Mouse (Mus musculus) MEL (cell line): Measurements from ENCODE around the gene Psenen. TPM values are rescaled to one million over a fixed set of nuclear protein-coding genes. Genes with fewer than 3 reads are reported as not detected.

Experiments used
- DNase-seq: peaks from one replicate; pipeline ENCODE4 v3.0.0; 2011; ENCODE audit warnings: low read depth, low spot score
- H3K27ac ChIP-seq: 2 replicates; pipeline ENCODE4 v1.5.1; 2012; ENCODE audit warnings: low read depth, mild to moderate bottlenecking, control low read depth, low read length, moderate library complexity; ENCODE audit not compliant: control insufficient read depth
- H3K27me3 ChIP-seq, 2 experiments: fragments of 150-350 bp in 1 of 2; sonication (generic) in 1 of 2; 2 replicates each; pipeline ENCODE4 v1.6.1; 2012; ENCODE audit warnings: low read length in 2 of 2, mild to moderate bottlenecking in 2 of 2, improper control_type of control experiment in 1 of 2, moderate library complexity in 1 of 2; ENCODE audit not compliant: insufficient read depth in 2 of 2, control insufficient read depth in 1 of 2
- H3K36me3 ChIP-seq, 2 experiments: 2 replicates each; pipeline ENCODE4 v1.6.1; 2012 to 2014; ENCODE audit warnings: low read length in 2 of 2, improper control_type of control experiment in 1 of 2, inconsistent platforms in 1 of 2, mild to moderate bottlenecking in 1 of 2; ENCODE audit not compliant: insufficient read depth in 2 of 2, control insufficient read depth in 1 of 2
- H3K4me1 ChIP-seq, 2 experiments: fragments of 150-350 bp in 1 of 2; sonication (generic) in 1 of 2; 2 replicates each; pipeline ENCODE4 v1.6.1; 2012; ENCODE audit warnings: low read length in 2 of 2, improper control_type of control experiment in 1 of 2, mild to moderate bottlenecking in 1 of 2; ENCODE audit not compliant: insufficient read depth in 2 of 2, control insufficient read depth in 1 of 2
- H3K4me3 ChIP-seq, 2 experiments: fragments of 150-350 bp in 1 of 2; sonication (generic) in 1 of 2; 2 replicates each; pipeline ENCODE4 v1.5.1; 2012; ENCODE audit warnings: low read depth in 2 of 2, low read length in 2 of 2, mild to moderate bottlenecking in 2 of 2, moderate library complexity in 2 of 2, control low read depth in 1 of 2, improper control_type of control experiment in 1 of 2; ENCODE audit not compliant: control insufficient read depth in 1 of 2, insufficient read depth in 1 of 2
- H3K79me2 ChIP-seq: 2 replicates; pipeline ENCODE4 v1.6.1; 2012; ENCODE audit warnings: mild to moderate bottlenecking, low read length, moderate library complexity; ENCODE audit not compliant: control insufficient read depth, poor library complexity, insufficient read depth
- H3K9ac ChIP-seq: 2 replicates; pipeline ENCODE4 v1.6.1; 2012; ENCODE audit warnings: low read depth, mild to moderate bottlenecking, control low read depth, low read length, moderate library complexity; ENCODE audit not compliant: control insufficient read depth, poor library complexity, severe bottlenecking
- H3K9me3 ChIP-seq: fragments of 150-350 bp; sonication (generic); replicated peaks from 2 replicates; pipeline ENCODE4 v1.6.1; 2012; ENCODE audit warnings: mild to moderate bottlenecking, low read length, improper control_type of control experiment, moderate library complexity; ENCODE audit not compliant: insufficient read depth
- BHLHE40 ChIP-seq: IDR thresholded peaks from 2 replicates; pipeline ENCODE4 v1.6.1; 2012; ENCODE audit warnings: low read depth, mild to moderate bottlenecking, inconsistent platforms, low read length, improper control_type of control experiment, borderline replicate concordance
- CHD1 ChIP-seq: IDR thresholded peaks from 2 replicates; pipeline ENCODE4 v1.6.1; 2012; ENCODE audit warnings: low read depth, mild to moderate bottlenecking, inconsistent platforms, low read length, improper control_type of control experiment
- CHD2 ChIP-seq: IDR thresholded peaks from 2 replicates; pipeline ENCODE4 v1.6.1; 2011; ENCODE audit warnings: low read length, improper control_type of control experiment
- CTCF ChIP-seq, 3 experiments: IDR thresholded peaks in 2 of 3; conservative IDR thresholded peaks in 1 of 3; 2 replicates each; pipeline ENCODE4 v1.5.1; 2011 to 2012; ENCODE audit warnings: low read length in 3 of 3, low read depth in 2 of 3, mild to moderate bottlenecking in 2 of 3, improper control_type of control experiment in 1 of 3, inconsistent platforms in 1 of 3, mixed read lengths in 1 of 3, moderate library complexity in 1 of 3; ENCODE audit not compliant: control insufficient read depth in 1 of 3, insufficient read depth in 1 of 3, poor library complexity in 1 of 3, severe bottlenecking in 1 of 3
- E2F4 ChIP-seq: IDR thresholded peaks from 2 replicates; pipeline ENCODE4 v1.6.1; 2011; ENCODE audit warnings: low read depth, low read length, improper control_type of control experiment, borderline replicate concordance
- ELF1 ChIP-seq: IDR thresholded peaks from 2 replicates; pipeline ENCODE4 v1.6.1; 2014; ENCODE audit warnings: low read depth, mild to moderate bottlenecking, inconsistent platforms, low read length, improper control_type of control experiment, moderate library complexity
- EP300 ChIP-seq, 2 experiments: IDR thresholded peaks; 2 replicates each; pipeline ENCODE4 v1.6.1; 2011; ENCODE audit warnings: improper control_type of control experiment in 2 of 2, low read length in 2 of 2, low read depth in 1 of 2, mild to moderate bottlenecking in 1 of 2
- ETS1 ChIP-seq: IDR thresholded peaks from 2 replicates; pipeline ENCODE4 v1.6.1; 2012; ENCODE audit warnings: low read depth, mild to moderate bottlenecking, inconsistent platforms, low read length, improper control_type of control experiment, moderate library complexity
- GABPA ChIP-seq: IDR thresholded peaks from 2 replicates; pipeline ENCODE4 v1.6.1; 2012; ENCODE audit warnings: low read depth, mild to moderate bottlenecking, inconsistent platforms, low read length, improper control_type of control experiment, moderate library complexity
- GATA1 ChIP-seq: IDR thresholded peaks from 2 replicates; pipeline ENCODE4 v1.6.1; 2011; ENCODE audit warnings: low read depth, low read length, improper control_type of control experiment
- HCFC1 ChIP-seq: IDR thresholded peaks from 2 replicates; pipeline ENCODE4 v1.6.1; 2012; ENCODE audit warnings: low read depth, mild to moderate bottlenecking, inconsistent platforms, low read length, improper control_type of control experiment, moderate library complexity
- JUND ChIP-seq: IDR thresholded peaks from 2 replicates; pipeline ENCODE4 v1.6.1; 2011; ENCODE audit warnings: low read depth, mild to moderate bottlenecking, improper control_type of control experiment, low read length
- KAT2A ChIP-seq: conservative IDR thresholded peaks from 2 replicates; pipeline ENCODE4 v1.6.1; 2012; ENCODE audit warnings: low read depth, low read length, improper control_type of control experiment, inconsistent platforms
- MAFK ChIP-seq: IDR thresholded peaks from 2 replicates; pipeline ENCODE4 v1.6.1; 2011; ENCODE audit warnings: low read depth, mild to moderate bottlenecking, low read length, improper control_type of control experiment, borderline replicate concordance
- MAZ ChIP-seq: IDR thresholded peaks from 2 replicates; pipeline ENCODE4 v1.6.1; 2012; ENCODE audit warnings: low read depth, mild to moderate bottlenecking, inconsistent platforms, low read length, improper control_type of control experiment
- MXI1 ChIP-seq: IDR thresholded peaks from 2 replicates; pipeline ENCODE4 v1.6.1; 2011; ENCODE audit warnings: mild to moderate bottlenecking, low read depth, low read length, improper control_type of control experiment
- MYB ChIP-seq: IDR thresholded peaks from 2 replicates; pipeline ENCODE4 v1.6.1; 2011; ENCODE audit warnings: mild to moderate bottlenecking, low read depth, low read length, improper control_type of control experiment
- MYC ChIP-seq: IDR thresholded peaks from 2 replicates; pipeline ENCODE4 v1.6.1; 2011; ENCODE audit warnings: low read depth, mild to moderate bottlenecking, low read length, improper control_type of control experiment, moderate library complexity
- NELFE ChIP-seq: IDR thresholded peaks from 2 replicates; pipeline ENCODE4 v1.6.1; 2011; ENCODE audit warnings: low read depth, low read length, improper control_type of control experiment
- NRF1 ChIP-seq: IDR thresholded peaks from 2 replicates; pipeline ENCODE4 v1.6.1; 2014; ENCODE audit warnings: low read depth, mild to moderate bottlenecking, inconsistent platforms, low read length, improper control_type of control experiment, moderate library complexity; ENCODE audit not compliant: poor library complexity, insufficient read depth, severe bottlenecking
- POLR2A ChIP-seq, 2 experiments: IDR thresholded peaks; 2 replicates each; pipeline ENCODE4 v1.6.1; 2011 to 2012; ENCODE audit warnings: low read length in 2 of 2, mild to moderate bottlenecking in 2 of 2, control low read depth in 1 of 2, improper control_type of control experiment in 1 of 2, low read depth in 1 of 2, moderate library complexity in 1 of 2; ENCODE audit not compliant: control insufficient read depth in 1 of 2, insufficient read depth in 1 of 2, poor library complexity in 1 of 2
- POLR2AphosphoS2 ChIP-seq: IDR thresholded peaks from 2 replicates; pipeline ENCODE4 v1.6.1; 2011; ENCODE audit warnings: low read length, improper control_type of control experiment
- POLR2AphosphoS5 ChIP-seq: IDR thresholded peaks from 2 replicates; pipeline ENCODE4 v1.6.1; 2012; ENCODE audit warnings: low read depth, borderline replicate concordance, mild to moderate bottlenecking, inconsistent platforms, low read length, moderate library complexity, mixed read lengths
- RAD21 ChIP-seq: IDR thresholded peaks from 2 replicates; pipeline ENCODE4 v1.6.1; 2011; ENCODE audit warnings: mild to moderate bottlenecking, low read depth, low read length, improper control_type of control experiment
- RCOR1 ChIP-seq: IDR thresholded peaks from 2 replicates; pipeline ENCODE4 v1.6.1; 2012; ENCODE audit warnings: low read depth, mild to moderate bottlenecking, inconsistent platforms, low read length, improper control_type of control experiment
- SIN3A ChIP-seq: IDR thresholded peaks from 2 replicates; pipeline ENCODE4 v1.6.1; 2012; ENCODE audit warnings: low read length, improper control_type of control experiment, inconsistent platforms
- SMC3 ChIP-seq: IDR thresholded peaks from 2 replicates; pipeline ENCODE4 v1.6.1; 2011; ENCODE audit warnings: low read depth, low read length, improper control_type of control experiment
- TAL1 ChIP-seq: IDR thresholded peaks from 2 replicates; pipeline ENCODE4 v1.6.1; 2012; ENCODE audit warnings: mild to moderate bottlenecking, inconsistent platforms, low read length, moderate library complexity, mixed read lengths
- TBP ChIP-seq: IDR thresholded peaks from 2 replicates; pipeline ENCODE4 v1.8.0; 2011; ENCODE audit warnings: low read depth, low read length, improper control_type of control experiment
- TCF12 ChIP-seq: IDR thresholded peaks from 2 replicates; pipeline ENCODE4 v1.6.1; 2014; ENCODE audit warnings: low read depth, mild to moderate bottlenecking, inconsistent platforms, low read length, improper control_type of control experiment, moderate library complexity
- UBTF ChIP-seq: IDR thresholded peaks from 2 replicates; pipeline ENCODE4 v1.6.1; 2012; ENCODE audit warnings: low read depth, mild to moderate bottlenecking, inconsistent platforms, low read length, improper control_type of control experiment, moderate library complexity, borderline replicate concordance; ENCODE audit not compliant: insufficient read depth
- USF1 ChIP-seq: IDR thresholded peaks from 2 replicates; pipeline ENCODE4 v1.6.1; 2014; ENCODE audit warnings: low read depth, mild to moderate bottlenecking, inconsistent platforms, low read length, improper control_type of control experiment, moderate library complexity
- USF2 ChIP-seq, 2 experiments: IDR thresholded peaks; 2 replicates each; pipeline ENCODE4 v1.6.1; 2011 to 2012; ENCODE audit warnings: improper control_type of control experiment in 2 of 2, low read length in 2 of 2, borderline replicate concordance in 1 of 2, inconsistent platforms in 1 of 2, low read depth in 1 of 2, mild to moderate bottlenecking in 1 of 2; ENCODE audit not compliant: insufficient read depth in 1 of 2
- ZC3H11A ChIP-seq: IDR thresholded peaks from 2 replicates; pipeline ENCODE4 v1.6.1; 2012; ENCODE audit warnings: low read depth, mild to moderate bottlenecking, inconsistent platforms, low read length, improper control_type of control experiment
- ZKSCAN1 ChIP-seq: IDR thresholded peaks from 2 replicates; pipeline ENCODE4 v1.6.1; 2012; ENCODE audit warnings: low read depth, mild to moderate bottlenecking, inconsistent platforms, low read length, improper control_type of control experiment, moderate library complexity
- ZMIZ1 ChIP-seq: IDR thresholded peaks from 2 replicates; pipeline ENCODE4 v1.6.1; 2012; ENCODE audit warnings: low read depth, mild to moderate bottlenecking, inconsistent platforms, low read length, improper control_type of control experiment, moderate library complexity
- ZNF384 ChIP-seq: IDR thresholded peaks from 2 replicates; pipeline ENCODE4 v1.6.1; 2012; ENCODE audit warnings: low read depth, mild to moderate bottlenecking, inconsistent platforms, low read length, improper control_type of control experiment
- polyA plus RNA-seq, 2 experiments: library from polyadenylated mRNA; stranded (reverse) in 1 of 2; unstranded in 1 of 2; fragments of >175 nt in 1 of 2; fragments of >200 nt in 1 of 2; gene quantifications; 2 replicates each; pipeline versions ENCODE4 v1.2.1 to v1.2.4; 2012; ENCODE audit warnings: low replicate concordance in 2 of 2, low read depth in 1 of 2; ENCODE audit not compliant: insufficient read length in 2 of 2, insufficient read depth in 1 of 2, missing spikeins in 1 of 2
- total RNA-seq: library from RNA; depleted of rRNA; stranded (reverse); fragments of 300-350 nt; gene quantifications from 2 replicates; pipeline ENCODE4 v1.2.3, GENCODE M21; 2012

Gene Psenen
- total and polyA plus RNA-seq, 3 experiments, result 60.8 to 157 TPM; not detected in 1

DNA sequence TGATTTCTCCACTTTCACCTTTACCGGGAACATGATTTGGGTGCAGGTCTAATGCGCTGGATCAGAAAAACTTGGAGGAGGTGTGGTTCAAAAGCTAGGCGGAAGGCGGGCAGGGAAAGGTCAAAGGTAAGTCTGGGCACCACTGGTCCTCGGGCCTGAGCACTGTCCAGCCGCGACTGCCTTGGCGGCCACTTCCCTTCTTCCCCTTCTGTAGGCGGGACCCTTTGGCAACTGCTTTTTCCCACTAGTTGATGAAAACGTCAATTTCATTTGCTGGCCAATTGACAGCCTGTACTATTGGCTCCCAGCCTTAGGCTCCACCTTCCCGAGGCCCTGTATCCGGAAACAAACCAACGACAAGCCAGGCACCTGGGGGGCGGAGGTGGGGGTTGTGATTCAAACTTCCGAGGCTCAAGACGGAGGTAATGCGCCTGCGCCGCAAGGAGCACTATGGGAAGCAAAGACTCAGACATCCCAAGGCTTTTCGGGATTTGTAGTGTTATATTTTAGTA lies 3.9 kb downstream of the Psenen start, which contains the start of gene Lin37:
Lin37 (minus strand) TSS at position 396 of the 512 bp plus-strand sequence.
- H3K27ac ChIP-seq, result peak within 1 kb of the TSS; percentile 56
- no peaks in the 10 kb centered on the region for H3K27me3 ChIP-seq
- no peaks in the 10 kb centered on the region for H3K9me3 ChIP-seq
- H3K9ac ChIP-seq, result peak within 1 kb of the TSS; percentile 75
- H3K79me2 ChIP-seq, result peaks cover 18% of the 10 kb centered on the region
- DNase-seq, result peak; percentile 99
- H3K4me3 ChIP-seq, result peak within 1 kb of the TSS; percentile 80 to 85
- H3K36me3 ChIP-seq, result peaks cover 0 to 8% of the 10 kb centered on the region in 2 experiments; a peak in 2 of 4 replicates
- peaks cover 2 to 16% of the 10 kb centered on the region in 2 experiments; a peak in 2 of 4 replicates for H3K4me1 ChIP-seq
- TF ChIP-seq ZNF384 (no peak), MAFK (no peak), MAZ (peak; percentile 94), GABPA (no peak), RCOR1 (no peak), KAT2A (peak; percentile 80), BHLHE40 (no peak), ZKSCAN1 (no peak), NELFE (peak; percentile 76), ELF1 (peak; percentile 94), USF2 (IDR thresholded peaks at IDR 0.05; ENCODE audit: borderline replicate concordance in 1 of 2, insufficient read depth in 1 of 2, low read depth in 1 of 2, low read length in 2 of 2) (no peak), POLR2AphosphoS2 (peak; percentile 50; the same call in 1 of the 2 replicates), GATA1 (no peak), E2F4 (no peak), UBTF (no peak), MYC (peak; percentile 40; the same call in 1 of the 2 replicates), POLR2AphosphoS5 (no peak), ZMIZ1 (peak; percentile 60), POLR2A (IDR thresholded peaks at IDR 0.05; ENCODE audit: control insufficient read depth in 1 of 2, insufficient read depth in 1 of 2, low read depth in 1 of 2, low read length in 2 of 2, poor library complexity in 1 of 2) (peak; percentile 60 to 78; a peak in 2 of 4 replicates), MXI1 (peak; percentile 73), CTCF (IDR thresholded peaks at IDR 0.05 in 2 of 3, conservative IDR thresholded peaks at IDR 0.05 in 1 of 3; ENCODE audit: control insufficient read depth in 1 of 3, insufficient read depth in 1 of 3, low read depth in 2 of 3, low read length in 3 of 3, poor library complexity in 1 of 3, severe bottlenecking in 1 of 3) (no peak), USF1 (peak; percentile 21; the same call in 1 of the 2 replicates), SMC3 (no peak), MYB (no peak), CHD2 (peak; percentile 77), HCFC1 (peak; percentile 93), TAL1 (no peak), TCF12 (peak; percentile 50), EP300 (IDR thresholded peaks at IDR 0.05; ENCODE audit: low read depth in 1 of 2, low read length in 2 of 2) (peak in 1 of 2 experiments; percentile 31; a peak in 1 of 4 replicates), ETS1 (0 out of 2 replicates have a peak, but pooled peaks have one; percentile 20), JUND (no peak), RAD21 (no peak), SIN3A (peak; percentile 95), ZC3H11A (no peak), NRF1 (peak; percentile 79), TBP (0 out of 2 replicates have a peak, but pooled peaks have one; percentile 44), CHD1 (no peak)
